21 mouse cellular contexts compared by ENCODE assay signal in the genomic region with DNA sequence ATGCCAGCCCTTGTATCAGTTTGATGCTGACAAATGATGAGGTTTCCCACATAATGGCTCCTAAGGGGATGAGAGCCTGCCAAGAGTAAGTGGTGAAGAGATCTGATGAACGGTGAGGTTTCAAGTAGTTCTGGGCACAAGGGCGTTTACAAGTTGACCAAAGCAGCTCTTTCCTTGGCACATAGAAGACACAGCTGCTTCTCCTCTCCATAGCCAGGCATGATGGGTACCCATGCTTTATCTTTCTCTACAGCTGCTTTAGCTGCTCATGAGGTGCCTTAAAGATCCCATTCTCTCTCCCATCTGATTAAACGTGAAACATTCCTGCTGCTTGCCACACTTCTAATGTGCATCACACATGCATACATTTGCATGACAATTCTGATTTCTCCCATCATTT.
DNase-seq lines count a peak whose midpoint lies in the region; TF ChIP-seq lines count a peak whose summit lies in the region.
"Had no signal": no experiment of that assay in that cellular context is flagged by ENCODE, and none has a peak within 500 bp of the region (broad histone marks: within the 10 kb centered on the region; RNA-seq: fewer than 3 reads in every experiment).

No protein-coding gene starts in this region.

- TF ChIP-seq RAD21 in CH12.LX (IDR thresholded peaks at IDR 0.05; ENCODE audit: low read depth, low read length) = no peak

- intact Hi-C loops in gastrocnemius, adult 2 months (cut with DNase I) = no loop called here
- intact Hi-C loops in gastrocnemius, postnatal 36 days (cut with DNase I) = no loop called here

- H3K36me3 ChIP-seq in CH12.LX (replicated peaks in 1 of 2; ENCODE audit: control insufficient read depth in 1 of 2, insufficient read depth in 1 of 2, low read length in 1 of 2) = peaks cover 12 to 55% of the 10 kb centered on the region in 2 experiments
- no peaks in the 10 kb centered on the region for H3K36me3 ChIP-seq in myocyte (ENCODE audit: control insufficient read depth, insufficient read depth)
- H3K36me3 ChIP-seq: G1E had no signal

- no peak overlapping the region for H3K4me2 ChIP-seq in CH12.LX (ENCODE audit: insufficient read depth, low read depth, poor library complexity, severe bottlenecking)
- no peak overlapping the region for H3K4me2 ChIP-seq in myocyte (ENCODE audit: low read depth)

- peaks cover 15 to 81% of the 10 kb centered on the region in 2 experiments for H3K4me1 ChIP-seq in CH12.LX (ENCODE audit: control insufficient read depth in 1 of 2, insufficient read depth in 2 of 2)

- H3K79me2 ChIP-seq in CH12.LX (replicated peaks; ENCODE audit: control insufficient read depth, extremely low read depth, insufficient read depth, poor library complexity, severe bottlenecking) (peaks cover 72% of the 10 kb centered on the region), myocyte (ENCODE audit: control insufficient read depth, insufficient read depth) (no peaks in the 10 kb centered on the region)

- H3K9ac ChIP-seq in CH12.LX (ENCODE audit: insufficient read depth, low read depth) = no peak overlapping the region

- no peak overlapping the region for H3K4me3 ChIP-seq in gastrocnemius, adult 2 months
- H3K4me3 ChIP-seq in CH12.LX (replicated peaks in 1 of 3; ENCODE audit: low read depth in 2 of 3, low read length in 2 of 3, poor library complexity in 1 of 3) (no peak overlapping the region), myocyte (no peak overlapping the region)

- peak overlapping the region; percentile 2; the same call in 1 of the 2 replicates for H3K27ac ChIP-seq in gastrocnemius, adult 2 months
- H3K27ac ChIP-seq in CH12.LX (ENCODE audit: insufficient read depth, low read depth) = peak overlapping the region; percentile 44; the same call in 1 of the 2 replicates

- H3ac ChIP-seq in myocyte (ENCODE audit: control insufficient read depth, insufficient read length) = no peak overlapping the region

- TF ChIP-seq POLR2A in CH12.LX (IDR thresholded peaks at IDR 0.05; ENCODE audit: low read depth, low read length) (no peak), myocyte (IDR thresholded peaks at IDR 0.05; ENCODE audit: insufficient read length, low read depth) (no peak)

- dilution Hi-C loops in CH12.LX (cut with MboI; ENCODE audit: extremely low pct_ligation_motif_present, extremely low pct_unique_long_range_greater_than_20kb, low sequenced_read_pairs) = no loop called here

- H3K9me3 ChIP-seq in CH12.LX (replicated peaks; ENCODE audit: low read length) = peaks cover 9% of the 10 kb centered on the region
- H3K9me3 ChIP-seq: G1E had no signal

- no peak for DNase-seq in gastrocnemius, adult 2 months
- DNase-seq in gastrocnemius, postnatal 36 days = no peak
- DNase-seq in 3T3-L1 (ENCODE audit: low read depth, low spot score) (peak; percentile 33), CH12.LX (ENCODE audit: extremely low read depth) (no peak)
- no peak for DNase-seq in layer of hippocampus, postnatal 36 days
- no peak for DNase-seq in thymus, postnatal 0 days (ENCODE audit: low spot score)
- DNase-seq in layer of hippocampus, postnatal 14 days (ENCODE audit: low spot score in 2 of 2) = no peak
- DNase-seq: adrenal gland, adult 2 months; adrenal gland, adult 8-10 months; adrenal gland, postnatal 10 days; adrenal gland, postnatal 14 days; adrenal gland, postnatal 25 days; adrenal gland, postnatal 36 days; B cell, adult 2 months; cerebellum, adult 11 months; cerebellum, adult 11-12 months; cerebellum, adult 18-20 months; cerebellum, adult 2 months had no signal

- no peaks in the 10 kb centered on the region for H3K27me3 ChIP-seq in CH12.LX (replicated peaks)
- no peaks in the 10 kb centered on the region for H3K27me3 ChIP-seq in myocyte (ENCODE audit: control insufficient read depth, insufficient read depth, insufficient read length)
- H3K27me3 ChIP-seq: Patski had no signal

- no peak for TF ChIP-seq EP300 in CH12.LX (IDR thresholded peaks at IDR 0.05; ENCODE audit: low read length)

- in situ Hi-C loops in CH12.LX (cut with MboI; ENCODE audit: low pct_ligation_motif_present, low pct_unique_long_range_greater_than_20kb, low sequenced_read_pairs) = no loop called here

- TF ChIP-seq CTCF in gastrocnemius, adult 2 months (IDR thresholded peaks at IDR 0.05) = no peak
- TF ChIP-seq CTCF in CH12.LX (conservative IDR thresholded peaks at IDR 0.05 in 1 of 2, IDR thresholded peaks at IDR 0.05 in 1 of 2; ENCODE audit: low read depth in 2 of 2, low read length in 2 of 2) = no peak

TF ChIP-seq in CH12.LX, 34 proteins besides CTCF, POLR2A, EP300 and RAD21:
- no peak for TF ChIP-seq NRF1 (IDR thresholded peaks at IDR 0.05; ENCODE audit: low read depth, low read length)
- no peak for TF ChIP-seq MAX (IDR thresholded peaks at IDR 0.05; ENCODE audit: low read length)
- TF ChIP-seq CHD2 (IDR thresholded peaks at IDR 0.05; ENCODE audit: low read length) = no peak
- TF ChIP-seq USF1 (IDR thresholded peaks at IDR 0.05; ENCODE audit: low read depth, low read length) = no peak
- no peak for TF ChIP-seq TBP (conservative IDR thresholded peaks at IDR 0.05; ENCODE audit: low read depth, low read length)
- TF ChIP-seq E2F4 (IDR thresholded peaks at IDR 0.05; ENCODE audit: insufficient replicate concordance, low read depth, low read length) = no peak
- no peak for TF ChIP-seq MYC (IDR thresholded peaks at IDR 0.05; ENCODE audit: low read depth, low read length)
- TF ChIP-seq MEF2A (IDR thresholded peaks at IDR 0.05; ENCODE audit: borderline replicate concordance, low read depth, low read length) = no peak
- TF ChIP-seq KAT2A (IDR thresholded peaks at IDR 0.05; ENCODE audit: insufficient replicate concordance, low read length) = no peak
- no peak for TF ChIP-seq MAFK (IDR thresholded peaks at IDR 0.05; ENCODE audit: insufficient replicate concordance, low read length)
- TF ChIP-seq ZC3H11A (IDR thresholded peaks at IDR 0.05; ENCODE audit: low read depth, low read length) = no peak
- TF ChIP-seq JUN (IDR thresholded peaks at IDR 0.05; ENCODE audit: insufficient read depth, low read depth, low read length) = no peak
- no peak for TF ChIP-seq USF2 (conservative IDR thresholded peaks at IDR 0.05; ENCODE audit: low read depth, low read length)
- no peak for TF ChIP-seq IRF4 (IDR thresholded peaks at IDR 0.05; ENCODE audit: low read depth, low read length)

TF ChIP-seq in myocyte, 11 proteins besides CTCF, POLR2A, EP300 and RAD21:
- TF ChIP-seq E2F4 (IDR thresholded peaks at IDR 0.05; ENCODE audit: insufficient read depth) (no peak), MYOD1 (IDR thresholded peaks at IDR 0.05; ENCODE audit: control insufficient read depth in 1 of 3, insufficient read length in 2 of 3, low read depth in 2 of 3) (peak; percentile 45 to 57 (median 56)), MYOG (IDR thresholded peaks at IDR 0.05; ENCODE audit: control insufficient read depth in 1 of 3, insufficient read depth in 1 of 3, insufficient read length in 2 of 3, low read depth in 2 of 3) (peak in 1 of 3 experiments; percentile 49)
